Mouse (Mus musculus) thymus, postnatal 25 days (tissue): Measurements from ENCODE around the gene Bicdl2.

ENCODE experiments used
- DNase-seq: peaks from one replicate; pipeline ENCODE4 v3.0.0; 2022

The Bicdl2 gene

GRCm38 (mm10) chr17:23660117-23660875 is at the start of gene Bicdl2:
Bicdl2 (plus strand) TSS chr17:23660506.
- DNase-seq, result peak; percentile 41

- no peak for DNase-seq
These were observed 43.2 kb upstream of the Bicdl2 start for GRCm38 (mm10) chr17:23617087-23617486.

GRCm38 (mm10) chr17:23620351-23620750 is 40.0 kb upstream of the Bicdl2 start:
- DNase-seq, result no peak

- DNase-seq, result no peak
These were observed 32.5 kb upstream of the Bicdl2 start for GRCm38 (mm10) chr17:23627813-23628212.

- peak; percentile 85 for DNase-seq
These were observed 29.9 kb upstream of the Bicdl2 start for GRCm38 (mm10) chr17:23630195-23631020.

- no peak for DNase-seq
These were observed 29.1 kb upstream of the Bicdl2 start for GRCm38 (mm10) chr17:23631241-23631640.

GRCm38 (mm10) chr17:23644613-23645495 is 15.5 kb upstream of the Bicdl2 start, which contains the start of gene Mmp25:
Mmp25 (minus strand) TSS chr17:23645277.
- no peak for DNase-seq

GRCm38 (mm10) chr17:23645894-23646293 is 14.4 kb upstream of the Bicdl2 start:
- no peak for DNase-seq

- no peak for DNase-seq
These were observed 8.9 kb upstream of the Bicdl2 start for GRCm38 (mm10) chr17:23651363-23651762.

- DNase-seq, result no peak
These were observed 7.0 kb upstream of the Bicdl2 start for GRCm38 (mm10) chr17:23653324-23653723.

- no peak for DNase-seq
These were observed 6.3 kb upstream of the Bicdl2 start for GRCm38 (mm10) chr17:23654001-23654400.

GRCm38 (mm10) chr17:23654410-23654809 is 5.9 kb upstream of the Bicdl2 start:
- DNase-seq, result no peak

- no peak for DNase-seq
These were observed 1.9 kb upstream of the Bicdl2 start for GRCm38 (mm10) chr17:23658450-23658849.

GRCm38 (mm10) chr17:23660876-23661200 is 532 bp downstream of the Bicdl2 start:
- DNase-seq, result no peak

GRCm38 (mm10) chr17:23661526-23661925 is 1.2 kb downstream of the Bicdl2 start:
- DNase-seq, result peak; percentile 31

GRCm38 (mm10) chr17:23664556-23665021 is 4.3 kb downstream of the Bicdl2 start:
- peak; percentile 25 for DNase-seq

GRCm38 (mm10) chr17:23665511-23665910 is 5.2 kb downstream of the Bicdl2 start:
- DNase-seq, result no peak

GRCm38 (mm10) chr17:23670516-23671074 is 10.3 kb downstream of the Bicdl2 start:
- DNase-seq, result no peak

GRCm38 (mm10) chr17:23671519-23671918 is 11.2 kb downstream of the Bicdl2 start:
- no peak for DNase-seq

GRCm38 (mm10) chr17:23672761-23673160 is 12.5 kb downstream of the Bicdl2 start:
- no peak for DNase-seq

GRCm38 (mm10) chr17:23673424-23674073 is 13.2 kb downstream of the Bicdl2 start, which contains the start of the genes Hcfc1r1 and Thoc6:
Hcfc1r1 (plus strand) TSS chr17:23673596.
Thoc6 (minus strand) TSS chr17:23673882.
- DNase-seq, result peak; percentile 94
